Mouse (Mus musculus) embryo, embryonic 9.5 days (tissue): Measurements from ENCODE around the gene Nkx2-9.
A peak's percentile ranks its signal among the peaks of the same experiment; 100 is the strongest.

Experiments used
- DNase-seq: peaks from one replicate; pipeline ENCODE4 v3.0.0-alpha.2; 2017; ENCODE audit errors: extremely low spot score

Nkx2-9 gene

GRCm38 (mm10) chr12:56612761-56613437 is at the start of gene Nkx2-9:
Gene Nkx2-9 (minus strand): TSS chr12:56613284.
- peak; percentile 40 for DNase-seq

- peak; percentile 66 for DNase-seq
Observed at GRCm38 (mm10) chr12:56637181-56637566, 24.1 kb upstream of the Nkx2-9 start.

GRCm38 (mm10) chr12:56636534-56637180 is 23.6 kb upstream of the Nkx2-9 start:
- DNase-seq = peak; percentile 79

GRCm38 (mm10) chr12:56616088-56616487 is 3.0 kb upstream of the Nkx2-9 start:
- no peak for DNase-seq

GRCm38 (mm10) chr12:56615391-56615790 is 2.3 kb upstream of the Nkx2-9 start:
- no peak for DNase-seq

GRCm38 (mm10) chr12:56614513-56614912 is 1.4 kb upstream of the Nkx2-9 start:
- peak; percentile 72 for DNase-seq

- DNase-seq = peak; percentile 43
Observed at GRCm38 (mm10) chr12:56613916-56614510, 929 bp upstream of the Nkx2-9 start.

GRCm38 (mm10) chr12:56613438-56613830 is 350 bp upstream of the Nkx2-9 start:
- no peak for DNase-seq

- no peak for DNase-seq
Observed at GRCm38 (mm10) chr12:56612349-56612735, 742 bp downstream of the Nkx2-9 start.

GRCm38 (mm10) chr12:56611504-56612348 is 1.4 kb downstream of the Nkx2-9 start:
- peak; percentile 69 for DNase-seq

GRCm38 (mm10) chr12:56610851-56611250 is 2.2 kb downstream of the Nkx2-9 start:
- no peak for DNase-seq

GRCm38 (mm10) chr12:56591722-56592121 is 21.4 kb downstream of the Nkx2-9 start:
- DNase-seq = no peak

GRCm38 (mm10) chr12:56587830-56588229 is 25.3 kb downstream of the Nkx2-9 start:
- no peak for DNase-seq
